Mouse (Mus musculus) testis, postnatal 14 days (tissue): ENCODE measurements at regions not wholly inside any gene's neighbourhood (a gene's known extent, or its start where the extent isn't known, plus 50 kb on each side); places are given as distances from the start of the nearest gene placed in this dataset.
"Not testable (repeated sequence)": the region's sequence is repeated elsewhere in the genome, so short reads cannot be mapped to it uniquely, and the experiment has no call there.

Source experiments
- DNase-seq: peaks from one replicate; pipeline ENCODE4 v3.0.0; 2021; ENCODE audit warnings: low spot score

DNA sequence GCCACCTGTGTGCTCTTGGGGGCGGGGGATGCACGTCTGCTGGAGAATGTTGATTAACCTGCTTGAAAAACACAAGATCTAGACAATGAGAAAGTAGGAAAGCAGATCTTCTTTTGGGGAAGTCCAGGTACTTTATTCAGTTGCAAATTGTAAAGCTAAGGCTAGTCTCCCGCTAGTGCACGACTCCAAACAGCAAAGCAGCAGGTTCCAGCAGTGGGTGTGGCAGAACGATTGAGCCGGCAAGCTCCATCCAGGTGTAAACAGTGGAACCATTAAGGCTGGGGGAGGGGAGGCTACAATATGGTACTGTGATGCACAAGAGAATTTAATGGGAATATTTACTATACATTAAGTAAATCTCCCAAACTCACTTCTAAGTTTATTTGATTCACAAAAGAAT is 448.6 kb upstream of the Cobl start:
- DNase-seq: not testable (repeated sequence)

DNA sequence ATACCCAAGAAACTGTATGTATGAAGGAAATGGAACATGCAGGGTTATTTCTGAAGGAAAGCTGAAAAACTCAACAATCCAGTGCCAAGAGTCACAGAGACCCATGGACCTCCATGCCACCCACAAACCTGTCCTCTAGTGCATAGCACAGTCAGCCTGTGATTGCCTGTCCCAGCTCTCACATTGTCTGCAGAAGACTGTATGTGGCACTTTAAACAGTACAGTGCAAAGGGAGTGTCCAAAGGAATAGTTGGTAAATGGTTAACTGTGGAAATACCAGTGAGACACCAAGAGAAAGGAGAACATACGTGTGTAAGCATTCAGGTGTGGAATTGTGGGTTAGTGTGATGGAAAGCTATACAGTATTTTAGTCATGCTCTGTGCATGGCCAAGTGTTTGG is 409.0 kb upstream of the Cobl start:
- no peak for DNase-seq

DNA sequence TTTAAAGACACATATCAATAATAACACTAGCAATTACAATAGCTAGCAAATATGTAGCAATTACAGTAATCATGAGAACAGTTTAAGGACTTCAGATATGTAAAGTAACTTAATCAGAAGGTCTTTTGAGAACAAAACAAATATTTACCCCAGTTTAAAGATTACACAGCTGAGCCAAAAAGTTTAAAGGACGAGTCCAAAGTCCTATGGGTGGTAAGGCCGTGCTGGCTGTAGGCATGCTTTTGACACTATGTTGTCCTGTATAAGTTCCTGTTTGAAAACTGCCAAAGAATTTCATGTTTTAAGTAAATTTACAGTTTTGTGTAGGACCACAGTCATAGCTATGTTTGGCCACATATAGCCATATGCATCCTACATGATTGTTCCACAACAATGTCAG is 408.0 kb upstream of the Cobl start:
- no peak for DNase-seq

DNA sequence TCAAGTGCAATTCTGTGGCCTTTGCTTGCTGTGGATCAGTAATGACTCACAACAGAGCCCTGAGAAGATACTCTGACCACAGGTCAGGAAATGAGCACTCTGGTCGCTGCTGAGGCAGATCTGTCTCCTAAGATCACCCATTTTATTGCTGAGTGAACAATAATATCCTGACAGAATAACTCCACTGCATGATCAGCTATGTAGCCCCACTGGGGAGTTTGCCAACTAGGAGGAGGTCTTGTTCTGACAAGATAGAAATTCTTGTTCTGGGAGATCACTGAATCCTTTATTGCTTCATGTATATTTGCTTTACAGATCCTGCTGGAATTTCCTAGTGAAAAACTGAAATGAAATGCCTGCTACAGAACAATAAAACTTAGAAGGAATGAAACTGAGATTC is 407.6 kb upstream of the Cobl start:
- DNase-seq: no peak

DNA sequence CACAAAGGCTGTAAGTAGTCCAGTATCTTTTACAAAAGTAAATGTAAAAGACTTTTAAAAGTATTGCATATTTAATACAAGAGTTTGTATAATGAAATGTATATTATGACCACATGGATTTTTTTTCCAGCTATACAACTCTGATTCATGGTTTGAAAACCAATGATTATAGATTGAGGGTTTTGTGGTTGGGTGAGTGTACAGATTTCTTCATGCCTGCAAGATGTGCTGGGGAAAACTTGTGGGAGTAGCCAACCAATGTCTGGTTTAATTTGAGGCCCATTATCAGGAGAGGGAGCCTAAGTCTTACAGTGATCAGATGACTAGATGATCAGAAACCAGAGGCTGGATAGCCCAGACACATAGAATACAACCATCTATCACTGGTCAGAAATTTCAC is 402.8 kb upstream of the Cobl start:
- no peak for DNase-seq

DNA sequence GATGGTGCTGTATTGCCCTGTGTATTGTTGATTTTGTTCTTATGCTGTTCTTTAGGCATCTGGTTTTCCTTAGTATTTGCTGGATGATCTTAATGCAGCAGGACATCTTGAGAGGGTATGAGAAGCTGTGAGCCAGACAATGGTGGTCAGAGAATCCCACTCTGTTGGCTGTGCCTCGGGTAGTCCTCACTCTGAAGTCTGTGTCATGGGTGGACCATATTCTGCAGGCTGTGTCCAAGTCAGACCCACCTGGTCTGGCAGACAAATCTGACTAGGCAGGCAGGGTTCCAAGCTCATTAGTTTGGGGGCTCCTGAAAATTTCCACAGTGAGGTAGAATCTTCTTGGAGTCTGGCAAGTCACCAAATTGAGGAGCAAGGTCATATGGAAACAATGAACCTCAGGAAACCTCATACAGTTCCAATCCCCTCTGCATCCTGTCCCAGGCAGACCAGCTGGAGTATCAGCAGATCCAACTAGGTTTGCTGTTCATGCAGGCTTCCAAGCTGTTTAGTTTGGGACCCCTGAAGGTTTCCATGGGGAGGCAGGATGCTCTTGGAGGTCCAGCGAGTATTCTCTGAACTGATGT is 400.4 kb upstream of the Cobl start:
- DNase-seq: no peak

DNA sequence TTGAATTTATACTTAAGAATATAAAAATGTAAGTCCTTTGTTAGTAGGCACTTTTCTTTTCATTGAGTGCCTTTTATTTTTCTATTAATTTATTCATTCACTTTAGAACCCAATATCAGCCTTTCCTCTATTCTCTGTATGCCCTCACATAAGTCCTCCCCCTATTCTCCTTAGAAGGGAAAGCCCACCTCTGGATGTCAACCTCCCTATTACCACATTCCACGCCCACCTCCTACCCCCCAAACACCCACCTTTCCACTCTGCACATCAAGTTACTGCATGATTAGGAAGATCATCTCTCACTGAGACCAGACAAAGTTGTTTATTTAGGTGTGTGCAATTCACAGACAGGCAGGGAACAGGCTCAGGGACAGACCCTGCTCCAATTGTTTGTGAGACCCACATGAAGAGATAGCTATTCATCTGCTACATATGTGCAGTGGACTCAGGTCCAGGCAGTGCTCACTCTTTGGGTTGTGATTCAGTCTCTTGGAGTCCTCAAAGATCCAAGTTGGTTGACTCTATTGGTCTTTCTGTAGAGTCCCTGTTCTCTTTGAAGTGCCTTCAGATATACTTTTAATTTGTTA is 394.7 kb upstream of the Cobl start:
- no peak for DNase-seq

DNA sequence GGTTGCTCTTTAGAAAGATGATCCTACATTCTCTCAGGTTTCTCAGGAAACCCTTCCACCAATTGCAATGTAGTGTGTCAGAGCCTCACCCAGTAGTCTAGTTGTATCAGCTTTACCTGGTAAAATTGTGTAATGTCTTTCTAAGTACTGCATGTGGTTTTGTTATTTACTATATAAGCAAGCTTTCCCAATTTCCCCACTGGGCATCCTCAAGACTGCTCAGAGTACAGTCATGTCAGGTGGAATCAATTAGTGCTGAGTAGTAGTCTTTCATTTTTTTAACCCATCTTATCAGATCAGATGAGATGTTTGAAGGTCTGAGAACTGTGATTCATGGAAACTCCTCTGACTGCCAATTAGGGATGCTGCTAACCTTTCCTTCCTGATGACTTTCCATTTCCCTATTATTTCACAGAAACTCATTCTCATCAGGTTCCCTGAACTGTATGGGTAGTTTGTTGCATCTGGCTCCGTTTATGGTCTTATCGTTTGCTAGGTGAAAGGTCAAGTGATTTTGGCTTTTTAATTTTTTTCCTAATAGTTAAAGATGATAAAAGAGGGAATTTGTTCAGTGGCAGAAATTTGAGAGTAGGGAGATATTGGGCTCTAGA is 393.6 kb upstream of the Cobl start:
- DNase-seq: no peak

DNA sequence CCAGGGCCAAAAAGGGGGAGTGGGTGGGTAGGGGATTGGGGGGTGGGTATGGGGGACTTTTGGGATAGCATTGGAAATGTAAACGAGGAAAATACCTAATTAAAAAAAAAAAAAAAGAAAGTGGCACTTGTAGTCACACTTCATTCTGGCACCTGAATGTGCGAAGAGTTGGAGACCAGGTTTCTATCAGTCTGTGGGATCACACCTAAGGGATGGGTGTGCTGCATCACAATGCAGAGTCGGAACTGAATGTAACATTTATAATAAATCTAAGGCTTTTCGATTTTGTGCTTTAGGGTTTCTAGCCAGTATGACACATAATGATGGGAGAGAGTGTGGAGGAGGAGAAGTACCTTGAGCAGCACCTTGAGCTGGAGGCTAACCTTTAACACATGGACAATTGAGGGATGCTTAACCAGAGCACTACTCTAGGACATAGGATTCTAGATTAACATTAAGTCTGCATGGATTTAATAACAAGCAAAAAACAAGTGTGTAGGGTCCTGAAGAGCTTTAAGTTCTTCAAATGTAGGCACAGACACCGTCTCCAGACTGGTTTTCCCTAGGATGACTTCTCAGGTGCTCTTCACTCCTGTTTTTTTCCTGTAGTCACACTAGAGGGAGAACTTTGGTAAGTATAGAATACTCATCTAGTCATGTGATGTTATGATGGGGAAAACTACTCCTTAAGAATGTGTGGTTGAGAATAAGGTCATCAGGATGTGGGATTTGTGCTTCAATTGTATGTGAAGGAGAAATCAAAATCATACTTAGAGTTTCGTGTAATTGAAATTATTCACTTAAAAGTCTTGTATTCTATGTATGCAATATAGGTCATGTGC is 392.8 kb upstream of the Cobl start:
- DNase-seq: no peak

DNA sequence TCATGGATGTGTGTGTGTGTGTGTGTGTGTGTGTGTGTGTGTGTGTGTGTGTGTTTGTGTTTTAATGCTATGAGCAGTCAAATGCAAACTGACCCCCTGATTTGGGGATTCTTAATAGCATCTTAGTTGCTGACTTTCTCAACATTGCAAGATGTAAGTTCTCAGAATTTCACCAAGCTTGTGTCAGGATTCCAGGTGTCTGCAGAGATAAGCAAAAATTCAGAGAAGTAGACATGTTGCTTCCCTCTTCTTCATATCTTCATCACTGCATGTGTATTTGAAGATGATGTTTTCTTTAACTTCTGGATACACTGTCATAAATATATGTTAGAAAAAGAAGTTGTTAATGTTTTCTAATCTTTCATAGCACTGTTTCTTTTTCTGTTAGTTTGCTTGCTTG is 383.0 kb upstream of the Cobl start:
- no peak for DNase-seq

DNA sequence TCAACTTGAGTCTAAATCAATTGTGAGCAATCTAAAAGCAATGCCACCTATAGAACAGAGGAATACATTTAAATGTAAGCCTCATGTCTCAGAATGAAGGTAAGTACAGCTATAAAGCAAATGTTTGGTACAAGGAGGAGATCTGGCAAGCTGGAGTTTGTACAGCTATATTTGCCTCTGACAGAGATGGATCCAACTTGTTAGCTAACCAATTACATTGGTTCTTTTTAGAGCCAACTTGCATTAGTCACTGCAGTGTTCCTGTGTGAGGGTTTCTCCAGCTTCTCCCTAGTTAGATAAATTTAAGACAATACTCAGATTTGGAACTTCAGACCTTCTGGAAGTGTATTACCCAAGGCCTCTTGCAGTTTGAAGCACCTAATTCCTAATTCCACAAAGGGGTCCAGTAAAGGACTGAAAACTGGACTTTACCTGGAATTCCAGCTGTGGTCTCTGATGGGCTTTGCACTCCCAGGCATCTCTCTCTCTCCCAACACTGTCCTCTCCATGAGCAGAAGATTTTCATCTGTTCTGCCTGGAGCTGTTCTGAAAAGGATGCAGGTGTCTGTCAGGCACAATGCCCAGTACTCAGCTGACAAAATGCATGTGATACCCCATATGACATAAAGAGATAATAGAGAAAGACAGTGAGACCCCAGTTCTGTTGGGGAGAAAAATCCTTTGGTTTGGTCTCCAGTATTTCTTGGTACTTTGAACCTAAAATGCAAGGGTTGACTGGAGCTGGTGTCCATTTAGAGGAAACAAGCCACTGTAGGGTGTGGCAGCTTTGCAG is 379.1 kb upstream of the Cobl start:
- no peak for DNase-seq

DNA sequence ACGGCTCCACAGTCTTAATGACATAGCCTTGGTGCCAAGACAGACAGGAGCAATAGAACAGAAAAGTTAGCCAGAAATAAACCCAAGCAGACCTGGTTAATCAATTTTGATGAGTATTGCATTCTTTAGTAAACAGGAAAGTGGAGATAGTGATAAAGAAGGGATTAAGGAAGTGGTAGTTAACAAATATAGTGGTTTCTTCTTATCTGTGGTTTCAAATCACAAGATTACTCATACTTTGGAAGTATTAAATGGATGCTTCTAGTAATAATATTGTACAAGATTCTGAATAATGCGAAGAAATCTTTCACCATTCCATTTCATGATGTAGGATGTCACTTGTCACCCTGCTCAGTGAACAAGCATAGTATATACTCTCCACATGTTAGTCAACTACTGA is 376.6 kb upstream of the Cobl start:
- DNase-seq: no peak

DNA sequence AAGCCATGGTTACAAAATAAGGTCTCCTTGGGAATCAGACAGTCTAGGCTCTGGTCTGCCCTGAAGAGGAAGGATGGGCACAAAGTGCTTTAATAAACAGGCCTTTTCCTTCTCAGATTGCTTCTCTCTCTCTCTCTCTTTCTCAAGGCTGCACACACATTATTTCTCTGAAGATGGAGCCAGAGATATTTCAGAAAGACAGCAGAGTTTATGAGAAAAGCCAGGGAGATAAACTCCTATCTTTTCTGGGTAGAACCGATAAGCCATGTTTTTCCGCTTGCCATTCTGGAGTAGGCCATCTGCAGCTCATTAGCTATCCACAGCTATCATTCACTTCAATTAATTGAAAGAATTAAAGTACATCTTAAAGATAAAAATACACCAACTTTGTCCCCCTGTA is 373.2 kb upstream of the Cobl start:
- no peak for DNase-seq

DNA sequence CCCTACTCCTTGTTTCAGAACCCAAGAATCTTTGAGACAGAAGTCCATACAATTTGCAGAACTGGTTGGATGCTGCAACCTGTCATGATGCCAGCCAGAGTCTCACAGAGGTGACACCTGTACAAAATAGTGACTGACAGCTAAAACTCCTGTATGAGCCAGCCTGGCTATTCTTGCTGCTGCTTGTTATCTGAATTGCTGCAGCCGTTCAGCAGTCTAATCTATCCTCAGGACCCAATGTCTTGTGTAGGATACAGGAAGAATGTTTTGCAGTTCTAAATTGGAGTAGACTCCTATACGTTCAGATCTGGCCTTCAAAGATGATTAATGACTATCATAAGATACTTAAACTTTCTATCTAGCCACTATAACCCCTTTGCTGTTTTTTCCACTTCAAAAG is 372.6 kb upstream of the Cobl start:
- DNase-seq: no peak

DNA sequence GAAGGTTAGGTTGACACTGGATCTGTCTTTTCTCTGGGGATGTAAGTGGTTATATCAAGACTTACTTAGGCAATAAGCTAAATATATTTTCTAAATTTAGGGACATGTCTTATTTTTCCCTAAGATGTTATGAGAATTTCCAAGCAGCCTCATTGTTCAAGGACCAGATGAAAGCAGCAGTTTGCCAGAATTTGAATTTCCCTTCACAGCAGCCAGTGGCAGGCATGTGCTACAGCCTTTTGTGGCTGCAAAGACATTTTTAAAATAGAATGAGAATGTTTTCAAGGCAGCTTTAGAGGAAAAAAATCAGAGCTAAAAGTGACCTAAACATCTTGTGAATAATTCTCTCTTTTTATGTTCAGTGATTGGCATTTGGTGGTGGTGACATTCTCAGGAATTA is 371.6 kb upstream of the Cobl start:
- DNase-seq: no peak

DNA sequence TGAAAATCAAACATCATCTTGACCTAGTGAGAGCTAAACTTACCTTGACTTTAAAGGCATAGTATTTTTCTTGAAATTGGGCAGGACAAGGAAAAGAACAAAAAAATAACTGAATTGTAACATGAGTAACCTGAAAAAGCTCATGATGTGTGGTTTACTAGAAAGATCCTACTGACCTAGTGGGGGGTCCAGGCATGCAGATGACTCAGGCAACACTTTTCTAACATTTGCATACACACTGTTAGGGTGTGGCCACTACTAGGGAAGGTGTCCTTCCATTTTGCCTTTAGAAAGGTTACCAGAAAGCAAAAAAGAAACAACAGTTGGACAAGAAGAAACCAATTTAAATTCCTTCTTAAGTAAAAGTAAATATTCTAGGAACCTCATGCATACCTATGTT is 347.3 kb upstream of the Cobl start:
- no peak for DNase-seq

DNA sequence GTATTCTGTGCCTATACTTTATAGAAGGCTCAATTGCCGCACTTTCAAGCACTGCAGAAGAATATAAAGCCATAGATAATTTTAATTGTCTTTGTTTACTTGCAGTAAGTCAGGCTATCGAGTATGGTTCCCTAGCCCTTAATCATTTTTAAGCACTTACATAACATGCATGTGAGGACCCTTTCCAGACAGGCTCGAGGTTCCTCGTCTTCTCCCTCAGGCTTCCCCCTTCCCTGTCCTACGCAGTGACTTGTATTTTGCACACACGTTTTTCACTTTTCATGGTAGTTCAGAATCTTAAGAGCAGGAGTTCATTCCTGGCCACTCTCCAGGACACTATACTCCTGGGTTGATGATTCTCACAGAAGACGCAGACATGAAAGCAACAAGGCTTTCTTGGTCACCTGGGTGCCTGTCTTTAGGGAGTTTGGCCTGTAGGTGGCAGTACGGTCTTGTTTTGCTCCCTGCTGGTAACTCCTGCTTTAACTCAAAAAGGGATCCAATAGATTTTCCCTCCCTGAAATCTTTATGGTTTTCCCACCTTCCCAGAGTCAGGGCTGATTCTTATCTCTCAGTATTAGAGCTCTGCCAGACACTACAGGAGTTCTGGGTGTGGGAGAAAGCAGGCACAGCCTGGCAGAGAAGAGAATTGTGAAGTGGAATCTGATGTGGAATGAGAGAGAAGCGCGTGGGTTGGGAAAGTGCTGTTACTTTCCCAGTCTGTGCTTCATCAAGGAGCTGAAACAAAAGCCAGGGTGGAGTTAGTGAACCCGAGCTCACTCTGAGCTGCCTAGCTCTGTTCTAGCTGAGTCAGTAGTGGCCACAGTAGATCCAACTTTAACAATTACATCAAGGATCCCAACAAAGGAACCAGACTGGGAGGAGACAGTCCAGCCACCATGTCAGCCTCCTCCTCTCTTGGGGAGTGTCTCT is 346.5 kb upstream of the Cobl start:
- peak; percentile 19 for DNase-seq
